Mouse (Mus musculus) MEL-GATA-1-ER (cell line): ENCODE measurements at regions not wholly inside any gene's neighbourhood (a gene's known extent, or its start where the extent isn't known, plus 50 kb on each side); places are given as distances from the start of the nearest gene placed in this dataset.

ENCODE experiments used
- DNase-seq: peaks from one replicate; pipeline ENCODE4 v3.0.0-alpha.2; 2012; ENCODE audit warnings: low read depth; ENCODE audit errors: extremely low read depth

- no peak for DNase-seq
These were observed 103.5 kb downstream of the Ids start for GRCm38 (mm10) chrX:70261360-70261759.

GRCm38 (mm10) chrX:70216011-70216410 lies 148.9 kb downstream of the Ids start:
- no peak for DNase-seq

GRCm38 (mm10) chrX:70184427-70185090 lies 180.3 kb downstream of the Ids start:
- DNase-seq = no peak

DNA sequence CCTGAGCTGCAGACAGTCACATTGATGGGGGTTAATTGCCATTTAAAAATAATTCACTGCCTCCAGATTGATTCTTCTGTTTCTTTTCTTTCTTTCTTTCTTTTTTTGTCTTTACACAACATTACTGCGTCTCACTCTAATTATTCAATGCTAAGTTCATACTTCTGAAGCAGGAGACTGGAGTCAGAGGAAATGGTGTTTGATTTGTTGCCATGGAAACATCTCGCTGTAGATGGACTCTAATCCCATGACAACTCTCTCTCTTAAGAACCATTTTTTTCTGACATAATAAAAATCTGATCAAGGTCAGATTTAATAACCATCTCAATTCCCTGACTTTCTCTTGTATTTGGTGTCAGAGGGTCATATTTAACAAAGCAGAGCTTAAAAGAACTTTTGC lies 195.1 kb downstream of the Ids start:
- DNase-seq = no peak

DNA sequence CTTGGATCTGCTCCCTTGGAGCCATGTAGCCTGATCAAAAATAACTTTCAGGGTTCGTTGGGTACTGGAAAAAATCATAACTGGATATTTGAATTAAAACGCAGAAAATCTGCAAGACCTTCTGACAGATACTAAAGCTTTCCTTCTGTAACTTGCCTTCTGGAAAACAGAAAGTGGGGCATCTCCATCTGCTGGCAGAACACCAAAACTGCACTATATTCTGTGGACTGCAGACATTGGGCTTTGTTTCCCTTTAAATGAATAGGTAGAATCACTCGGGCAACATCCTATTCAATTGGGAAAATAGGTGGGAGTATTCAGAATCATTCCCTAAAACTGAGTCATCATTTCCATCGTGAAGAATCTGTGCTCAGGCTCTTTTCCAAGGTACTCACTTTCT lies 203.9 kb downstream of the Ids start:
- DNase-seq = peak; percentile 5
